Mouse (Mus musculus): ENCODE results near the gene Fam53b. TPM values are rescaled to one million over a fixed set of nuclear protein-coding genes. Genes with fewer than 3 reads are reported as not detected.
A peak's percentile ranks its signal among the peaks of the same experiment; 100 is the strongest.

Fam53b gene
- polyA plus RNA-seq, 1 experiment from 2014 or later: 15.4 TPM

- Histone ChIP-seq H3K27ac (peak overlapping the region; percentile 67), H3K9ac (no peak overlapping the region), H3K27me3 (replicated peaks) (no peaks in the 10 kb centered on the region), H3K4me3 (no peak overlapping the region), H3K9me3 (no peaks in the 10 kb centered on the region), H3K36me3 (replicated peaks) (no peaks in the 10 kb centered on the region), H3K4me2 (no peak overlapping the region), H3K4me1 (peaks cover 26% of the 10 kb centered on the region)
- no peak for ATAC-seq (replicated peaks)
- 80% methylated on average over 4 of the region's 4 CpGs for WGBS
These were observed 45.7 kb downstream of the Fam53b start for GRCm38 (mm10) chr7:132767999-132768370.

- H3K4me1 ChIP-seq: peaks cover 26% of the 10 kb centered on the region
- WGBS: 22% methylated on average over 12 of the region's 12 CpGs
- H3K9me3 ChIP-seq: no peaks in the 10 kb centered on the region
- H3K4me2 ChIP-seq: no peak overlapping the region
- H3K4me3 ChIP-seq: no peak overlapping the region
- peak overlapping the region; percentile 70 for H3K27ac ChIP-seq
- no peak overlapping the region for H3K9ac ChIP-seq
- no peaks in the 10 kb centered on the region for H3K36me3 ChIP-seq (replicated peaks)
- peak; percentile 75; the same call in 1 of the 2 replicates for ATAC-seq (replicated peaks)
- no peaks in the 10 kb centered on the region for H3K27me3 ChIP-seq (replicated peaks)
These were observed 46.3 kb downstream of the Fam53b start for GRCm38 (mm10) chr7:132767233-132767998.

GRCm38 (mm10) chr7:132766235-132766871, 47.3 kb downstream of the Fam53b start:
- H3K9ac ChIP-seq: no peak overlapping the region
- 89% methylated on average over 11 of the region's 11 CpGs for WGBS

GRCm38 (mm10) chr7:132765629-132766186, 48.0 kb downstream of the Fam53b start:
- ATAC-seq (replicated peaks): no peak
- no peak overlapping the region for H3K4me2 ChIP-seq

More at GRCm38 (mm10) chr7:132766235-132766871, 47.3 kb downstream of the Fam53b start:
- no peak overlapping the region for H3K4me3 ChIP-seq
- H3K4me1 ChIP-seq: peaks cover 26% of the 10 kb centered on the region
- H3K9me3 ChIP-seq: no peaks in the 10 kb centered on the region
- no peaks in the 10 kb centered on the region for H3K36me3 ChIP-seq (replicated peaks)
- no peak for ATAC-seq (replicated peaks)
- no peaks in the 10 kb centered on the region for H3K27me3 ChIP-seq (replicated peaks)
- peak overlapping the region; percentile 70 for H3K27ac ChIP-seq
- H3K4me2 ChIP-seq: no peak overlapping the region

GRCm38 (mm10) chr7:132764896-132765491, 48.7 kb downstream of the Fam53b start:
- Histone ChIP-seq H3K36me3 (replicated peaks) (no peaks in the 10 kb centered on the region), H3K4me3 (no peak overlapping the region), H3K27me3 (replicated peaks) (no peaks in the 10 kb centered on the region), H3K4me2 (no peak overlapping the region), H3K27ac (no peak overlapping the region), H3K9me3 (no peaks in the 10 kb centered on the region), H3K9ac (no peak overlapping the region), H3K4me1 (peaks cover 26% of the 10 kb centered on the region)
- 86% methylated on average over 4 of the region's 4 CpGs for WGBS
- ATAC-seq (replicated peaks): no peak

More at GRCm38 (mm10) chr7:132765629-132766186, 48.0 kb downstream of the Fam53b start:
- H3K4me1 ChIP-seq: peaks cover 26% of the 10 kb centered on the region
- no peak overlapping the region for H3K27ac ChIP-seq
- H3K4me3 ChIP-seq: no peak overlapping the region
- no peaks in the 10 kb centered on the region for H3K9me3 ChIP-seq
- no peaks in the 10 kb centered on the region for H3K36me3 ChIP-seq (replicated peaks)
- WGBS: 80% methylated on average over 3 of the region's 3 CpGs
- H3K9ac ChIP-seq: no peak overlapping the region
- H3K27me3 ChIP-seq (replicated peaks): no peaks in the 10 kb centered on the region

GRCm38 (mm10) chr7:132764314-132764713, 49.4 kb downstream of the Fam53b start:
- no peak overlapping the region for H3K4me3 ChIP-seq
- H3K9me3 ChIP-seq: no peaks in the 10 kb centered on the region
- no peaks in the 10 kb centered on the region for H3K27me3 ChIP-seq (replicated peaks)
- H3K4me2 ChIP-seq: no peak overlapping the region
- ATAC-seq (replicated peaks): no peak
- H3K9ac ChIP-seq: no peak overlapping the region
- WGBS: 92% methylated on average over 4 of the region's 4 CpGs
- no peaks in the 10 kb centered on the region for H3K36me3 ChIP-seq (replicated peaks)
- peaks cover 26% of the 10 kb centered on the region for H3K4me1 ChIP-seq
- H3K27ac ChIP-seq: no peak overlapping the region

GRCm38 (mm10) chr7:132763911-132764310, 49.8 kb downstream of the Fam53b start:
- H3K36me3 ChIP-seq (replicated peaks): no peaks in the 10 kb centered on the region
- peaks cover 26% of the 10 kb centered on the region for H3K4me1 ChIP-seq
- no peak overlapping the region for H3K27ac ChIP-seq
- 91% methylated on average over 5 of the region's 5 CpGs for WGBS
- no peak overlapping the region for H3K9ac ChIP-seq
- no peak overlapping the region for H3K4me2 ChIP-seq
- no peaks in the 10 kb centered on the region for H3K9me3 ChIP-seq
- ATAC-seq (replicated peaks): no peak
- no peak overlapping the region for H3K4me3 ChIP-seq
- H3K27me3 ChIP-seq (replicated peaks): no peaks in the 10 kb centered on the region

- WGBS: 95% methylated on average over 6 of the region's 6 CpGs
- Histone ChIP-seq H3K4me2 (no peak overlapping the region), H3K4me1 (peaks cover 26% of the 10 kb centered on the region), H3K27me3 (replicated peaks) (no peaks in the 10 kb centered on the region), H3K36me3 (replicated peaks) (no peaks in the 10 kb centered on the region), H3K9me3 (no peaks in the 10 kb centered on the region), H3K27ac (no peak overlapping the region), H3K4me3 (no peak overlapping the region), H3K9ac (no peak overlapping the region)
- ATAC-seq (replicated peaks): no peak
These were observed 50.3 kb downstream of the Fam53b start for GRCm38 (mm10) chr7:132763351-132763750.

- Histone ChIP-seq H3K36me3 (replicated peaks) (no peaks in the 10 kb centered on the region), H3K9me3 (no peaks in the 10 kb centered on the region), H3K4me3 (no peak overlapping the region), H3K4me1 (peaks cover 9% of the 10 kb centered on the region), H3K4me2 (no peak overlapping the region), H3K9ac (no peak overlapping the region), H3K27me3 (replicated peaks) (no peaks in the 10 kb centered on the region), H3K27ac (no peak overlapping the region)
- ATAC-seq (replicated peaks): no peak
- WGBS: 98% methylated on average over 2 of the region's 2 CpGs
These were observed 52.3 kb downstream of the Fam53b start for GRCm38 (mm10) chr7:132761409-132761808.

- H3K36me3 ChIP-seq (replicated peaks): no peaks in the 10 kb centered on the region
- no peak overlapping the region for H3K27ac ChIP-seq
- no peak overlapping the region for H3K9ac ChIP-seq
- no peak overlapping the region for H3K4me2 ChIP-seq
- H3K9me3 ChIP-seq: no peaks in the 10 kb centered on the region
- WGBS: 97% methylated on average over 6 of the region's 6 CpGs
- H3K4me1 ChIP-seq: peaks cover 2% of the 10 kb centered on the region; the same call in 1 of the 2 replicates
- no peak overlapping the region for H3K4me3 ChIP-seq
- no peaks in the 10 kb centered on the region for H3K27me3 ChIP-seq (replicated peaks)
- ATAC-seq (replicated peaks): no peak
These were observed 53.0 kb downstream of the Fam53b start for GRCm38 (mm10) chr7:132760589-132761180.

GRCm38 (mm10) chr7:132759926-132760325, 53.8 kb downstream of the Fam53b start:
- Histone ChIP-seq H3K4me1 (no peaks in the 10 kb centered on the region), H3K4me2 (no peak overlapping the region), H3K27ac (no peak overlapping the region), H3K9me3 (no peaks in the 10 kb centered on the region), H3K36me3 (replicated peaks) (no peaks in the 10 kb centered on the region), H3K9ac (no peak overlapping the region), H3K27me3 (replicated peaks) (no peaks in the 10 kb centered on the region), H3K4me3 (no peak overlapping the region)
- ATAC-seq (replicated peaks): no peak
- 68% methylated on average over 6 of the region's 6 CpGs for WGBS

GRCm38 (mm10) chr7:132759405-132759891, 54.2 kb downstream of the Fam53b start:
- Histone ChIP-seq H3K4me3 (no peak overlapping the region), H3K27me3 (replicated peaks) (no peaks in the 10 kb centered on the region), H3K9me3 (no peaks in the 10 kb centered on the region), H3K27ac (no peak overlapping the region), H3K4me1 (peaks cover 1% of the 10 kb centered on the region; the same call in 1 of the 2 replicates), H3K9ac (no peak overlapping the region), H3K36me3 (replicated peaks) (no peaks in the 10 kb centered on the region), H3K4me2 (no peak overlapping the region)
- ATAC-seq (replicated peaks): no peak
- WGBS: 92% methylated on average over 22 of the region's 22 CpGs

All from midbrain, embryonic 15.5 days (tissue).